Mouse (Mus musculus) right cerebral cortex, postnatal 4 days (tissue): Measurements from ENCODE around the gene Nhlrc2.
A peak's percentile ranks its signal among the peaks of the same experiment; 100 is the strongest.

Experiments used
- DNase-seq: peaks from one replicate; pipeline ENCODE4 v3.0.0-alpha.2; 2022

The Nhlrc2 gene

GRCm38 (mm10) chr19:56565358-56565757 lies 17.3 kb downstream of the Nhlrc2 start:
- no peak for DNase-seq

- peak; percentile 15 for DNase-seq
Measured at GRCm38 (mm10) chr19:56566041-56566440, 18.0 kb downstream of the Nhlrc2 start.

GRCm38 (mm10) chr19:56566940-56567339 lies 18.9 kb downstream of the Nhlrc2 start:
- no peak for DNase-seq

GRCm38 (mm10) chr19:56570781-56571180 lies 22.7 kb downstream of the Nhlrc2 start:
- DNase-seq: no peak

GRCm38 (mm10) chr19:56571234-56571633 lies 23.2 kb downstream of the Nhlrc2 start:
- no peak for DNase-seq

GRCm38 (mm10) chr19:56571913-56572312 lies 23.9 kb downstream of the Nhlrc2 start:
- DNase-seq: no peak

- DNase-seq: no peak
Measured at GRCm38 (mm10) chr19:56573184-56573583, 25.1 kb downstream of the Nhlrc2 start.

GRCm38 (mm10) chr19:56577801-56578200 lies 29.7 kb downstream of the Nhlrc2 start:
- no peak for DNase-seq

- DNase-seq: no peak
Measured at GRCm38 (mm10) chr19:56581981-56582380, 33.9 kb downstream of the Nhlrc2 start.

- no peak for DNase-seq
Measured at GRCm38 (mm10) chr19:56583785-56584184, 35.7 kb downstream of the Nhlrc2 start.

- DNase-seq: no peak
Measured at GRCm38 (mm10) chr19:56584288-56584687, 36.2 kb downstream of the Nhlrc2 start.

- DNase-seq: no peak
Measured at GRCm38 (mm10) chr19:56586320-56586719, 38.3 kb downstream of the Nhlrc2 start.

- no peak for DNase-seq
Measured at GRCm38 (mm10) chr19:56588205-56588626, 40.2 kb downstream of the Nhlrc2 start.

- DNase-seq: no peak
Measured at GRCm38 (mm10) chr19:56589008-56589407, 40.9 kb downstream of the Nhlrc2 start.

- no peak for DNase-seq
Measured at GRCm38 (mm10) chr19:56589455-56589854, 41.4 kb downstream of the Nhlrc2 start.

- no peak for DNase-seq
Measured at GRCm38 (mm10) chr19:56590250-56590649, 42.2 kb downstream of the Nhlrc2 start.

GRCm38 (mm10) chr19:56592472-56592871 lies 44.4 kb downstream of the Nhlrc2 start:
- DNase-seq: no peak

- no peak for DNase-seq
Measured at GRCm38 (mm10) chr19:56599996-56600395, 51.9 kb downstream of the Nhlrc2 start.

GRCm38 (mm10) chr19:56600797-56601196 lies 52.7 kb downstream of the Nhlrc2 start:
- DNase-seq: no peak

GRCm38 (mm10) chr19:56601901-56602347 lies 53.9 kb downstream of the Nhlrc2 start:
- no peak for DNase-seq

- DNase-seq: no peak
Measured at GRCm38 (mm10) chr19:56608946-56609345, 60.9 kb downstream of the Nhlrc2 start.

- no peak for DNase-seq
Measured at GRCm38 (mm10) chr19:56614131-56614530, 66.1 kb downstream of the Nhlrc2 start.

GRCm38 (mm10) chr19:56618845-56619244 lies 70.8 kb downstream of the Nhlrc2 start:
- no peak for DNase-seq

GRCm38 (mm10) chr19:56619546-56619945 lies 71.5 kb downstream of the Nhlrc2 start:
- DNase-seq: no peak

GRCm38 (mm10) chr19:56621876-56622275 lies 73.8 kb downstream of the Nhlrc2 start:
- no peak for DNase-seq
